Mouse (Mus musculus): Measurements from ENCODE around the gene Capzb. TPM values are rescaled to one million over a fixed set of nuclear protein-coding genes. Genes with fewer than 3 reads are reported as not detected.

Gene Capzb
- polyA plus RNA-seq, 1 experiment: 167 TPM

DNA sequence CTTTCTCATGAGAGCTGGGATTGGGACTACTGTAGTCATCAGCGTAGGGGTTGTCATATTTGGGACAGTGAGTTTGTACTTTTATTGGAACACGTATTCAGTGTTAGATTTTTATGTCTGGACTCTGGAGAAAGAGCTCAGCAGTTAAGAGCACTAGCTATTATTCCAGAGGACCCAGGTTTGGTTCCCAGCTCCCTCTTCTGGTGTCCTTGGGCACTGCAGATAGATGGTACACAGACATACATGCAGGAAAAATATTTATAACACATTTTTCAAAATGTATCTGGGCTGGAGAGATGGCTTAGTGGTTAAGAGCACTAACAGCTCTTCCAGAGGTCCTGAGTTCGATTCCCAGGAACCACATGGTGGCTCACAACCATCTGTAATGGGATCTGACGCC is 28.3 kb downstream of the Capzb start:
- Histone ChIP-seq H3K27me3 (ENCODE audit: control insufficient read depth, insufficient read depth, low read length) (no peaks in the 10 kb centered on the region), H3K4me3 (ENCODE audit: control insufficient read depth, insufficient read depth, low read length) (no peak overlapping the region), H3K4me1 (replicated peaks; ENCODE audit: control insufficient read depth, insufficient read depth, low read length) (peaks cover 14% of the 10 kb centered on the region; the same call in 1 of the 2 replicates), H3K27ac (ENCODE audit: control insufficient read depth, insufficient read depth, low read length) (no peak overlapping the region), H3K36me3 (ENCODE audit: control insufficient read depth, insufficient read depth, low read length) (no peaks in the 10 kb centered on the region; the same call in 1 of the 2 replicates)
- TF ChIP-seq POLR2A (IDR thresholded peaks at IDR 0.05; ENCODE audit: control insufficient read depth, extremely low read depth, insufficient read depth, low read length, poor library complexity): no peak
- TF ChIP-seq CTCF (IDR thresholded peaks at IDR 0.05; ENCODE audit: borderline replicate concordance, control insufficient read depth, extremely low read depth, insufficient read depth, low read length, poor library complexity): no peak
- WGBS: 93% methylated on average over 4 of the region's 4 CpGs
- DNase-seq: peak; percentile 44

- 38% methylated on average over 4 of the region's 4 CpGs for WGBS
- Histone ChIP-seq H3K4me1 (replicated peaks; ENCODE audit: control insufficient read depth, insufficient read depth, low read length) (peaks cover 11% of the 10 kb centered on the region; the same call in 1 of the 2 replicates), H3K36me3 (ENCODE audit: control insufficient read depth, insufficient read depth, low read length) (no peaks in the 10 kb centered on the region; the same call in 1 of the 2 replicates), H3K27me3 (ENCODE audit: control insufficient read depth, insufficient read depth, low read length) (no peaks in the 10 kb centered on the region), H3K4me3 (ENCODE audit: control insufficient read depth, insufficient read depth, low read length) (no peak overlapping the region), H3K27ac (ENCODE audit: control insufficient read depth, insufficient read depth, low read length) (no peak overlapping the region)
- DNase-seq: no peak
- TF ChIP-seq POLR2A (IDR thresholded peaks at IDR 0.05; ENCODE audit: control insufficient read depth, extremely low read depth, insufficient read depth, low read length, poor library complexity) (no peak), CTCF (IDR thresholded peaks at IDR 0.05; ENCODE audit: borderline replicate concordance, control insufficient read depth, extremely low read depth, insufficient read depth, low read length, poor library complexity) (no peak)
These were observed 29.1 kb downstream of the Capzb start for GRCm38 (mm10) chr4:139221837-139222236.

DNA sequence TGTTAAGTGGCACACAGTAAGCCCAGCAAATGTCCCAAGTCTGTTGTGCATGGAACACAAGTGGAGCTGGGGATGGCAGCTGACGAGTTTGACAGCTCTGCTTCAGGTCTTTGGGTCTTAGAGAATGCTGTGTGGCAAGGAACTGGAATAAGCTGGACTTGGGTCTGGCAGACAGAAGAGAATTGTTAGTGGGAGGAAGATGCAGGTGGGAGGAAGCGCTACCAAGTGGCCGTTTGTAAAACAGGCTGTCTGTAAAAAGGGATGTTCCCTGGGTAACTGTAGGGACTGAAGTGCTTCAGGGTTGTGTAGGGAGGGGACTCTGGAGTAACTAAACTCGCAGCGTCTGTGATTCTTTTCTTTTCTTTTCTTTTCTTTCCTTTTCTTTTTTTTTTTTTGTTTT is 32.4 kb downstream of the Capzb start:
- no peak overlapping the region for H3K27ac ChIP-seq (ENCODE audit: control insufficient read depth, insufficient read depth, low read length)
- no peak overlapping the region for H3K4me3 ChIP-seq (ENCODE audit: control insufficient read depth, insufficient read depth, low read length)
- DNase-seq: no peak
- no peaks in the 10 kb centered on the region for H3K27me3 ChIP-seq (ENCODE audit: control insufficient read depth, insufficient read depth, low read length)
- TF ChIP-seq POLR2A (IDR thresholded peaks at IDR 0.05; ENCODE audit: control insufficient read depth, extremely low read depth, insufficient read depth, low read length, poor library complexity): no peak
- TF ChIP-seq CTCF (IDR thresholded peaks at IDR 0.05; ENCODE audit: borderline replicate concordance, control insufficient read depth, extremely low read depth, insufficient read depth, low read length, poor library complexity): no peak
- H3K36me3 ChIP-seq (ENCODE audit: control insufficient read depth, insufficient read depth, low read length): no peaks in the 10 kb centered on the region; the same call in 1 of the 2 replicates
- peaks cover 7% of the 10 kb centered on the region; the same call in 1 of the 2 replicates for H3K4me1 ChIP-seq (replicated peaks; ENCODE audit: control insufficient read depth, insufficient read depth, low read length)
- WGBS: 40% methylated on average over 5 of the region's 5 CpGs

DNA sequence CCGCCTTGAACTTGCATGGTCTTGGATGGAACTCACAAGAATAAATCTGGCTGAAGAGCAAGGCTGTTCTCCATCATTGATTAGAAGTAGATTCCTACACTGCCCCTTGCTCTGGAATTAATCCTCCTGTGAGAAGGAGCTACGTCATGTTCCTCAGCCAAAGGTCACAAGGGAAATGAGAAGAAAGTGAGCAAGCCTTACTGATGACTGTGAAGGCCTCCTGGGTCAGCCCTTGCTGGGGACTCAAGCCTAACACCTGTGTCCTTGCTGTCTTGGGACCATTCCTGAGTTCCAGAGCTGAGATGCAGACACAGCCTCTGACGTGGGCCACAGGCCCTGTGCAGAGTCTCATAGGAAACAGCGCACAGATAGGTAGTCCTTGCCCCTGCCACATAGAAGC is 33.2 kb downstream of the Capzb start:
- Histone ChIP-seq H3K27ac (ENCODE audit: control insufficient read depth, insufficient read depth, low read length) (no peak overlapping the region), H3K27me3 (ENCODE audit: control insufficient read depth, insufficient read depth, low read length) (no peaks in the 10 kb centered on the region), H3K4me3 (ENCODE audit: control insufficient read depth, insufficient read depth, low read length) (no peak overlapping the region), H3K4me1 (replicated peaks; ENCODE audit: control insufficient read depth, insufficient read depth, low read length) (peaks cover 7% of the 10 kb centered on the region; the same call in 1 of the 2 replicates), H3K36me3 (ENCODE audit: control insufficient read depth, insufficient read depth, low read length) (no peaks in the 10 kb centered on the region; the same call in 1 of the 2 replicates)
- TF ChIP-seq POLR2A (IDR thresholded peaks at IDR 0.05; ENCODE audit: control insufficient read depth, extremely low read depth, insufficient read depth, low read length, poor library complexity) (no peak), CTCF (IDR thresholded peaks at IDR 0.05; ENCODE audit: borderline replicate concordance, control insufficient read depth, extremely low read depth, insufficient read depth, low read length, poor library complexity) (no peak)
- no peak for DNase-seq
- 92% methylated on average over 4 of the region's 4 CpGs for WGBS

GRCm38 (mm10) chr4:139226504-139227216 is 34.0 kb downstream of the Capzb start:
- no peak overlapping the region for H3K27ac ChIP-seq (ENCODE audit: control insufficient read depth, insufficient read depth, low read length)
- TF ChIP-seq POLR2A (IDR thresholded peaks at IDR 0.05; ENCODE audit: control insufficient read depth, extremely low read depth, insufficient read depth, low read length, poor library complexity): no peak
- no peak for TF ChIP-seq CTCF (IDR thresholded peaks at IDR 0.05; ENCODE audit: borderline replicate concordance, control insufficient read depth, extremely low read depth, insufficient read depth, low read length, poor library complexity)
- no peak overlapping the region for H3K4me3 ChIP-seq (ENCODE audit: control insufficient read depth, insufficient read depth, low read length)
- 92% methylated on average over 13 of the region's 13 CpGs for WGBS
- peaks cover 10% of the 10 kb centered on the region; the same call in 1 of the 2 replicates for H3K4me1 ChIP-seq (replicated peaks; ENCODE audit: control insufficient read depth, insufficient read depth, low read length)
- DNase-seq: no peak
- no peaks in the 10 kb centered on the region for H3K27me3 ChIP-seq (ENCODE audit: control insufficient read depth, insufficient read depth, low read length)
- H3K36me3 ChIP-seq (ENCODE audit: control insufficient read depth, insufficient read depth, low read length): no peaks in the 10 kb centered on the region; the same call in 1 of the 2 replicates

DNA sequence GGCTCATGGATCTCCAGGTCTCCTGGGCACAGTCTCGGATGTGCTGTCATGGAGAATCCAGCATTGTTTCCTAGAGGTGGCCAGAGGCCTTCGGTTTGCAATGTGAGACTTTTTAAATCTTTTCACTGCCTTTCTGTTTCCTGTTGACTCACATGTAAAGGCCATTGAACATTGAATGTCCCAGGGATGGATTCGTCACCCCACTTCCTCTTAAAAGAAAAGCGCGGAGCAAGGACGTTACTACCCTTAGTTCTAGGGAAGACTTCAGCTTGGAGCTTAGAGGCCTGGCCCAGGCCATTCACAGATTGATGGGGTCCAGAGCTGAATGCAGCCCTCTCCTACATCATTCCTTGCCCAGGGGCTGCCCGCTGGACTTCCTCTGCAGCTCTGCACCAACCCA is 35.2 kb downstream of the Capzb start:
- Histone ChIP-seq H3K27ac (ENCODE audit: control insufficient read depth, insufficient read depth, low read length) (no peak overlapping the region), H3K4me1 (replicated peaks; ENCODE audit: control insufficient read depth, insufficient read depth, low read length) (0 out of 2 replicates have a peak, but pooled peaks cover 12% of the 10 kb centered on the region)
- 90% methylated on average over 7 of the region's 7 CpGs for WGBS

More for the DNA sequence above, 35.2 kb downstream of the Capzb start:
- TF ChIP-seq CTCF (IDR thresholded peaks at IDR 0.05; ENCODE audit: borderline replicate concordance, control insufficient read depth, extremely low read depth, insufficient read depth, low read length, poor library complexity): no peak
- no peak for TF ChIP-seq POLR2A (IDR thresholded peaks at IDR 0.05; ENCODE audit: control insufficient read depth, extremely low read depth, insufficient read depth, low read length, poor library complexity)
- Histone ChIP-seq H3K4me3 (ENCODE audit: control insufficient read depth, insufficient read depth, low read length) (no peak overlapping the region), H3K36me3 (ENCODE audit: control insufficient read depth, insufficient read depth, low read length) (no peaks in the 10 kb centered on the region; the same call in 1 of the 2 replicates), H3K27me3 (ENCODE audit: control insufficient read depth, insufficient read depth, low read length) (no peaks in the 10 kb centered on the region)
- DNase-seq: no peak
